Mouse (Mus musculus): ENCODE measurements around the gene Gm36864. TPM values are rescaled to one million over a fixed set of nuclear protein-coding genes. Genes with fewer than 3 reads are reported as not detected.
A peak's percentile ranks its signal among the peaks of the same experiment; 100 is the strongest.
"Not testable (repeated sequence)": the region's sequence is repeated elsewhere in the genome, so short reads cannot be mapped to it uniquely, and the experiment has no call there.

Gene Gm36864
- polyA plus RNA-seq, 1 experiment: not detected

DNA sequence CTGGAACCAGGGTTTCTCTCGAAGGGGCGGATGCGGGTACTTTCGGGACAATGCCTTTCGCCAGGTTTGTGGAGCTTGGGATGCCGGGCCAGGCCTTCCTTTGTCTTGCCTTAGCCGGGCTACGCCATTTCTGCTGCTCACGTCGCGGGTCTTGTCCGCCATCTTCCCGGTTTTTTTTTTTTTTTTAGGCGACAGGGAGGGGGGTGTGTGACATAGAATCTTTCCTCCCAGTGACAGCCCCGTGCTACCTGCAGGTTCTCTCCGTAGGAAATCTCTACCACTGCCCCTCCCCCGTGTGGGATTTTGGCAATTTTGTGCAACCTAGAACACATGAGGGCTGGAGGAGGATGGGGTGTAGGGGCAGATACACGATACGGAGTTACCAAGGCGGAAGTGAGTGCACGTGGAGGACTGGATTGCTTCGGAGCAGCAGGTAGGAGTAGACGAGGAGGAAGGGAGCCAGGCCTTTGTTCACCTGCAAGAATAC is 11.1 kb downstream of the Gm36864 start:
- peak overlapping the region; percentile 61 for H3ac ChIP-seq (ENCODE audit: control insufficient read depth, insufficient read length)
- H3K4me2 ChIP-seq (ENCODE audit: low read depth): peak overlapping the region; percentile 86
- H3K27me3 ChIP-seq (ENCODE audit: control insufficient read depth, insufficient read depth, insufficient read length): no peaks in the 10 kb centered on the region
- H3K79me2 ChIP-seq (ENCODE audit: control insufficient read depth, insufficient read depth): peaks cover 31% of the 10 kb centered on the region
- no peak for TF ChIP-seq CEBPB (IDR thresholded peaks at IDR 0.05; ENCODE audit: insufficient read depth, poor library complexity, severe bottlenecking)
- TF ChIP-seq E2F4 (IDR thresholded peaks at IDR 0.05; ENCODE audit: insufficient read depth): no peak
- TF ChIP-seq MYOD1 (IDR thresholded peaks at IDR 0.05; ENCODE audit: control insufficient read depth in 1 of 3, insufficient read length in 2 of 3, low read depth in 2 of 3): peak in 1 of 3 experiments; percentile 0
- no peak for TF ChIP-seq MAX (IDR thresholded peaks at IDR 0.05; ENCODE audit: low read depth)
- no peak for TF ChIP-seq MYOG (IDR thresholded peaks at IDR 0.05; ENCODE audit: control insufficient read depth in 1 of 3, insufficient read depth in 1 of 3, insufficient read length in 2 of 3, low read depth in 2 of 3)
- H3K4me3 ChIP-seq: peak overlapping the region; percentile 93
- peaks cover 20% of the 10 kb centered on the region for H3K36me3 ChIP-seq (ENCODE audit: control insufficient read depth, insufficient read depth)

DNA sequence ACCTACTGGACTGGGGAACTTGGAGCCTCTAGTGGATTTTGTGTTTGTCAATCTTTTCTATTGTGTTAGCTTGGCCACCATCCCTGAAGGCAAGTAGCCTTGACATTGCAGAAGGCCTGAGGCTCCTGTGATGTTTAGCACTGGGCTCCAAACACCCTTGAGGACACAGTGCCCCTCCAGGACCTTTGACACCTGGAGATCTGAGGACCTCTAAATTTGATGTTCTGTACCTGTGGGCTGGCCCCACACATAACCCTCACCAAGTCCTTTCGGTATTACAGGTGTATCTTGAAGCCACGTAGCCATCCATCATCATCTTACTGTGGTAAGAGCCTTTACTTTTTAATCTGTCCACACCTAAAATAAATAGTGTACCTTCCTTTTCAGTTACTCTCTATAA is 12.0 kb downstream of the Gm36864 start:
- no peak overlapping the region for H3ac ChIP-seq (ENCODE audit: control insufficient read depth, insufficient read length)
- H3K4me3 ChIP-seq: peak overlapping the region; percentile 93
- H3K27me3 ChIP-seq (ENCODE audit: control insufficient read depth, insufficient read depth, insufficient read length): no peaks in the 10 kb centered on the region
- TF ChIP-seq POLR2AphosphoS2 (IDR thresholded peaks at IDR 0.05; ENCODE audit: insufficient read length, low read depth) (no peak), CEBPB (IDR thresholded peaks at IDR 0.05; ENCODE audit: insufficient read depth, poor library complexity, severe bottlenecking) (no peak), MYOD1 (IDR thresholded peaks at IDR 0.05; ENCODE audit: control insufficient read depth in 1 of 3, insufficient read length in 2 of 3, low read depth in 2 of 3) (no peak), TCF3 (IDR thresholded peaks at IDR 0.05; ENCODE audit: insufficient read length, low read depth) (no peak), POLR2A (IDR thresholded peaks at IDR 0.05; ENCODE audit: insufficient read length, low read depth) (no peak), TCF12 (IDR thresholded peaks at IDR 0.05; ENCODE audit: insufficient read depth, poor library complexity, severe bottlenecking) (no peak), MYOG (IDR thresholded peaks at IDR 0.05; ENCODE audit: control insufficient read depth in 1 of 3, insufficient read depth in 1 of 3, insufficient read length in 2 of 3, low read depth in 2 of 3) (no peak), SRF (IDR thresholded peaks at IDR 0.05; ENCODE audit: control insufficient read depth, insufficient read length, low read depth) (no peak), REST (IDR thresholded peaks at IDR 0.05; ENCODE audit: insufficient read depth, insufficient read length) (no peak), USF1 (IDR thresholded peaks at IDR 0.05; ENCODE audit: low read depth) (no peak), MAX (IDR thresholded peaks at IDR 0.05; ENCODE audit: low read depth) (no peak), E2F4 (IDR thresholded peaks at IDR 0.05; ENCODE audit: insufficient read depth) (no peak)
- peaks cover 31% of the 10 kb centered on the region for H3K79me2 ChIP-seq (ENCODE audit: control insufficient read depth, insufficient read depth)
- H3K36me3 ChIP-seq (ENCODE audit: control insufficient read depth, insufficient read depth): peaks cover 20% of the 10 kb centered on the region
- H3K4me2 ChIP-seq (ENCODE audit: low read depth): peak overlapping the region; percentile 86

DNA sequence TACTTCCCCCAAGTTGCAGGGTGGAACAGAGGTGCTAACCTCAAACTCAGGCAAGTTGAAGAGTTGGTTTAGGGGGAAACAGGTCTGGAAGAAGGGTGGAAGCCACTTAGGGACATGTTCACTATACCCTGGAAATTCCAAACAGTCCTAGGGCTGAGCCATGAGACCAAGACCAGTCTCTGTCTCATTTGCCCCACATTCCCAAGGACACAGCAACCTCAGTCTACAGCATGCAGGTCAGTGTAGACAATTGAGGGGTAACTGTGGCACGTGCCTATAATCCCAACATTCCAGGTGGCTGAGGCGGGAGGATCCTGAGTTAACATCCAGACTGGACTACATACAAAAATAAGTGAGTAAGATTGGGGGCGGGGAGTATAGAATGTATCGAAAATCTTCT is 13.3 kb downstream of the Gm36864 start:
- no peak overlapping the region for H3K4me3 ChIP-seq
- peaks cover 31% of the 10 kb centered on the region for H3K79me2 ChIP-seq (ENCODE audit: control insufficient read depth, insufficient read depth)
- H3K4me2 ChIP-seq (ENCODE audit: low read depth): no peak overlapping the region
- H3K36me3 ChIP-seq (ENCODE audit: control insufficient read depth, insufficient read depth): peaks cover 20% of the 10 kb centered on the region
- H3ac ChIP-seq (ENCODE audit: control insufficient read depth, insufficient read length): no peak overlapping the region
- no peaks in the 10 kb centered on the region for H3K27me3 ChIP-seq (ENCODE audit: control insufficient read depth, insufficient read depth, insufficient read length)
- TF ChIP-seq USF1 (IDR thresholded peaks at IDR 0.05; ENCODE audit: low read depth) (no peak), POLR2A (IDR thresholded peaks at IDR 0.05; ENCODE audit: insufficient read length, low read depth) (no peak), TCF12 (IDR thresholded peaks at IDR 0.05; ENCODE audit: insufficient read depth, poor library complexity, severe bottlenecking) (no peak), E2F4 (IDR thresholded peaks at IDR 0.05; ENCODE audit: insufficient read depth) (no peak), MYOD1 (IDR thresholded peaks at IDR 0.05; ENCODE audit: control insufficient read depth in 1 of 3, insufficient read length in 2 of 3, low read depth in 2 of 3) (no peak), MYOG (IDR thresholded peaks at IDR 0.05; ENCODE audit: control insufficient read depth in 1 of 3, insufficient read depth in 1 of 3, insufficient read length in 2 of 3, low read depth in 2 of 3) (no peak), SRF (IDR thresholded peaks at IDR 0.05; ENCODE audit: control insufficient read depth, insufficient read length, low read depth) (no peak), MAX (IDR thresholded peaks at IDR 0.05; ENCODE audit: low read depth) (no peak), POLR2AphosphoS2 (IDR thresholded peaks at IDR 0.05; ENCODE audit: insufficient read length, low read depth) (no peak), CEBPB (IDR thresholded peaks at IDR 0.05; ENCODE audit: insufficient read depth, poor library complexity, severe bottlenecking) (no peak)

DNA sequence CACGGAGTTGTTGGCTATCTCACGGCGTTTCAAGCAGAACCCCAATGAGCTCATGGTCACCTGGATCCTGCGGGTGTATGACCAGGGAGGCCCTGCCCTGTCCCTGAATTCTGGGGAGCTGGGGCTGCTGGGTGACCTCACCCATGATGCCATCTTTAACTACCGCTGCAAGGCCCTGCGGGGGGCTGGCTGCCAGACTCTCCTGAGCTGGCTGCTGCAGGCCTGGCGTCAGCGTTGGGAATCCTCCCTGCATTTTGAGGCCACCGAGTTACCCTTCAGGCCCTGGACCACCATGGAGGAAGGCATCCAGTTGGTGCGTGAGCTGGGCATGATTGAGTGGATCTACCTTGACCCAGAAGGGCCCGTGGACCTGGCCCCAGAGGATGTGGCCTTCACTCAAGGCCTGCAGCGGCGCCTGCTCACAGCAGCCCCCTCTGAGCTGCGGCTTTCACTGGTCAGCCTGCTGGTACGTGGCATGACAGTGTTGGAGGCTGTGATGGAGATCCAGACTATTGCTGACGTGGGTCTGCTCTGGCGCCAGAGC is 14.8 kb downstream of the Gm36864 start:
- peak; percentile 4 for TF ChIP-seq POLR2A (IDR thresholded peaks at IDR 0.05; ENCODE audit: insufficient read length, low read depth)
- H3K27me3 ChIP-seq (ENCODE audit: control insufficient read depth, insufficient read depth, insufficient read length); H3K4me3 ChIP-seq; H3K4me2 ChIP-seq (ENCODE audit: low read depth); H3ac ChIP-seq (ENCODE audit: control insufficient read depth, insufficient read length): not testable (repeated sequence)
- Histone ChIP-seq H3K36me3 (ENCODE audit: control insufficient read depth, insufficient read depth) (peaks cover 20% of the 10 kb centered on the region), H3K79me2 (ENCODE audit: control insufficient read depth, insufficient read depth) (peaks cover 29% of the 10 kb centered on the region)

DNA sequence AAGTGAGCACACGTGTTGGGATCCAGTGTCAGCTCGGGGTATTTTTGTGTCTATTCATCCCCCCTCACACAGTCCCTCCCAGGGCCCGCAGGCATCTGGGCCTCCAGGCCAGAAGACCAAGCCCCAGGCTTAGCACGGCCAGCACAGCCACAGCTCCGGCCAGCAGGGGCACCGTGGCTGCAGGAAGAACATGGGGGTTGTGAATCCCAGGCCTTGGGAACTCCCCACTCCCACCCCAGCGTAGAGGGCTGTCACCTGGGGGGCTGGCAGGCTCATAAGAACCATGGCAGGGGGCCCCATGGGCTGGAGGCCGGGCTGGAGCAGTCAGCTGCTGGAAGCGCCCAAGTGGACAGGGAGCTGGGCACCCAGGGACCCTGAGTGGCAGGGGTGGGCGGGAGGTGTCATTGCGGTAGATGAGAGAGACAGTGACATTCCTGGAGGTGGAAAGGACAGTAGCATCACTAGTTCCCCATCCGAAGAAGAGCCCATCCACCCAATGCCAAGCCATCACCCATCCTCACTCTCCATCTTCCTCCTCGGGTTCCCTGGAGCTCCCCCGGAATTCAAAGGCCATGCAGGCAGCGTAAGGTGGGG is 17.1 kb downstream of the Gm36864 start:
- Histone ChIP-seq H3K27me3 (ENCODE audit: control insufficient read depth, insufficient read depth, insufficient read length) (no peaks in the 10 kb centered on the region), H3K36me3 (ENCODE audit: control insufficient read depth, insufficient read depth) (peaks cover 19% of the 10 kb centered on the region), H3K4me3 (no peak overlapping the region), H3ac (ENCODE audit: control insufficient read depth, insufficient read length) (no peak overlapping the region), H3K79me2 (ENCODE audit: control insufficient read depth, insufficient read depth) (peaks cover 11% of the 10 kb centered on the region), H3K4me2 (ENCODE audit: low read depth) (no peak overlapping the region)
- TF ChIP-seq TCF3 (IDR thresholded peaks at IDR 0.05; ENCODE audit: insufficient read length, low read depth) (no peak), MYOD1 (IDR thresholded peaks at IDR 0.05; ENCODE audit: control insufficient read depth in 1 of 3, insufficient read length in 2 of 3, low read depth in 2 of 3) (no peak), MYOG (IDR thresholded peaks at IDR 0.05; ENCODE audit: control insufficient read depth in 1 of 3, insufficient read depth in 1 of 3, insufficient read length in 2 of 3, low read depth in 2 of 3) (no peak), POLR2A (IDR thresholded peaks at IDR 0.05; ENCODE audit: insufficient read length, low read depth) (no peak), POLR2AphosphoS2 (IDR thresholded peaks at IDR 0.05; ENCODE audit: insufficient read length, low read depth) (no peak), REST (IDR thresholded peaks at IDR 0.05; ENCODE audit: insufficient read depth, insufficient read length) (no peak), USF1 (IDR thresholded peaks at IDR 0.05; ENCODE audit: low read depth) (no peak), SRF (IDR thresholded peaks at IDR 0.05; ENCODE audit: control insufficient read depth, insufficient read length, low read depth) (no peak), CEBPB (IDR thresholded peaks at IDR 0.05; ENCODE audit: insufficient read depth, poor library complexity, severe bottlenecking) (no peak), MAX (IDR thresholded peaks at IDR 0.05; ENCODE audit: low read depth) (no peak), TCF12 (IDR thresholded peaks at IDR 0.05; ENCODE audit: insufficient read depth, poor library complexity, severe bottlenecking) (no peak), E2F4 (IDR thresholded peaks at IDR 0.05; ENCODE audit: insufficient read depth) (no peak)

All from myocyte (in vitro differentiated cells).